ENCODE assay signal across 17 mouse cellular contexts in the genomic region with DNA sequence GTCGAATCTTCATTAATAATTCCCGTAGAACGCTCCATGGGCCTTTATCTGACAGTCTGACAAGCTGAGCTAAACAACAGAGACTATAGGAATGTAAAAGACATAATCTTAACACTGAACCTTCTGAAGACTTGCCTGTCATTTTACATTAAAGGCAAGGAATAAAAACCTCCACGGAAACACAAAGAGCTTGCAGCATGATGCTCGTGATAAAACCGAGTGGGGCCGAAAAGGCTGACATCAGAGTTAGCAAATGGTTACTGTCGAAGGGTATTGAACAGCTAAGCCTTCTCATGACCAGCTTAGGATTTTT.
DNase-seq lines count a peak whose midpoint lies in the region; ATAC-seq and TF ChIP-seq lines count a peak whose summit lies in the region.
"Had no signal": no experiment of that assay in that cellular context is flagged by ENCODE, and none has a peak within 500 bp of the region (broad histone marks: within the 10 kb centered on the region; RNA-seq: fewer than 3 reads in every experiment).

No protein-coding gene starts in this region.

- no peaks in the 10 kb centered on the region; the same call in 1 of the 2 replicates for H3K27me3 ChIP-seq in hindbrain, embryonic 13.5 days
- peaks cover 2% of the 10 kb centered on the region; the same call in 1 of the 2 replicates for H3K27me3 ChIP-seq in hindbrain, embryonic 10.5 days (ENCODE audit: insufficient read depth, poor library complexity, severe bottlenecking)
- no peaks in the 10 kb centered on the region for H3K27me3 ChIP-seq in hindbrain, embryonic 14.5 days (ENCODE audit: control insufficient read depth, insufficient read depth, low read length)
- H3K27me3 ChIP-seq in limb, embryonic 10.5 days (ENCODE audit: low read depth, poor library complexity, severe bottlenecking): no peaks in the 10 kb centered on the region
- H3K27me3 ChIP-seq: embryonic facial prominence, embryonic 12.5 days had no signal

- 39% methylated on average over 8 of the region's 8 CpGs for WGBS in hindbrain, embryonic 13.5 days
- WGBS in hindbrain, embryonic 10.5 days: 63% methylated on average over 8 of the region's 8 CpGs
- WGBS in hindbrain, embryonic 14.5 days: 35% methylated on average over 8 of the region's 8 CpGs
- WGBS in limb, embryonic 10.5 days: 67% methylated on average over 8 of the region's 8 CpGs

- no peak for DNase-seq in hindbrain, embryonic 10.5 days (ENCODE audit: low spot score)
- DNase-seq in hindbrain, embryonic 14.5 days (ENCODE audit: low spot score): peak; percentile 44
- DNase-seq in limb, embryonic 10.5 days (ENCODE audit: low spot score): no peak
- peak; percentile 20 for DNase-seq in retina, postnatal 1 day
- no peak for DNase-seq in left cerebral cortex, adult 2 months (ENCODE audit: extremely low spot score in 1 of 2, low spot score in 2 of 2)
- no peak for DNase-seq in urinary bladder, adult 18-20 months (ENCODE audit: low spot score in 2 of 2)
- DNase-seq: adrenal gland, postnatal 25 days; cerebellum, adult 2 months; gastrocnemius, postnatal 36 days; heart, postnatal 4 days; kidney, adult 2 months; kidney, postnatal 25 days; layer of hippocampus, adult 9-11 months; liver, postnatal 0 days had no signal

- H3K9me3 ChIP-seq in hindbrain, embryonic 13.5 days: no peaks in the 10 kb centered on the region
- no peaks in the 10 kb centered on the region for H3K9me3 ChIP-seq in hindbrain, embryonic 10.5 days
- no peaks in the 10 kb centered on the region for H3K9me3 ChIP-seq in hindbrain, embryonic 14.5 days (ENCODE audit: control insufficient read depth, low read length)
- H3K9me3 ChIP-seq in limb, embryonic 10.5 days (replicated peaks): no peaks in the 10 kb centered on the region
- H3K9me3 ChIP-seq: embryonic facial prominence, embryonic 12.5 days; limb, embryonic 15.5 days had no signal

- intact Hi-C loops in left cerebral cortex, adult 2 months (cut with DNase I): loop anchor here (5.0 kb wide), 1 partner anchor 1819 kb away; no protein-coding TSS in a partner anchor

- H3K4me1 ChIP-seq in hindbrain, embryonic 13.5 days (replicated peaks): peaks cover 73% of the 10 kb centered on the region
- peaks cover 79% of the 10 kb centered on the region for H3K4me1 ChIP-seq in hindbrain, embryonic 10.5 days (replicated peaks)
- H3K4me1 ChIP-seq in hindbrain, embryonic 14.5 days (replicated peaks; ENCODE audit: control insufficient read depth, insufficient read depth, low read length): peaks cover 54% of the 10 kb centered on the region
- H3K4me1 ChIP-seq in limb, embryonic 10.5 days: peaks cover 82% of the 10 kb centered on the region

- TF ChIP-seq CTCF in left cerebral cortex, adult 2 months (IDR thresholded peaks at IDR 0.05): no peak

- no peak overlapping the region for H3K4me3 ChIP-seq in hindbrain, embryonic 13.5 days
- H3K4me3 ChIP-seq in hindbrain, embryonic 10.5 days: no peak overlapping the region
- no peak overlapping the region for H3K4me3 ChIP-seq in hindbrain, embryonic 14.5 days (replicated peaks; ENCODE audit: low read length)
- no peak overlapping the region for H3K4me3 ChIP-seq in limb, embryonic 10.5 days
- no peak overlapping the region for H3K4me3 ChIP-seq in left cerebral cortex, adult 2 months
- H3K4me3 ChIP-seq: embryonic facial prominence, embryonic 12.5 days; limb, embryonic 15.5 days had no signal

- H3K27ac ChIP-seq in hindbrain, embryonic 13.5 days: peak overlapping the region; percentile 73
- H3K27ac ChIP-seq in hindbrain, embryonic 10.5 days: no peak overlapping the region
- peak overlapping the region; percentile 60 for H3K27ac ChIP-seq in hindbrain, embryonic 14.5 days
- peak overlapping the region; percentile 82 for H3K27ac ChIP-seq in limb, embryonic 10.5 days
- no peak overlapping the region for H3K27ac ChIP-seq in left cerebral cortex, adult 2 months
- H3K27ac ChIP-seq: embryonic facial prominence, embryonic 12.5 days; limb, embryonic 15.5 days had no signal

- 0 out of 2 replicates have a peak overlapping the region, but pooled peaks have one; percentile 20 for H3K9ac ChIP-seq in hindbrain, embryonic 13.5 days
- peak overlapping the region; percentile 9; the same call in 1 of the 2 replicates for H3K9ac ChIP-seq in hindbrain, embryonic 14.5 days
- H3K9ac ChIP-seq: embryonic facial prominence, embryonic 12.5 days; limb, embryonic 15.5 days; liver, postnatal 0 days had no signal

- H3K4me2 ChIP-seq in hindbrain, embryonic 13.5 days: no peak overlapping the region
- peak overlapping the region; percentile 6; the same call in 1 of the 2 replicates for H3K4me2 ChIP-seq in hindbrain, embryonic 14.5 days (replicated peaks)
- H3K4me2 ChIP-seq: embryonic facial prominence, embryonic 12.5 days; limb, embryonic 15.5 days had no signal

- no peak for ATAC-seq in hindbrain, embryonic 13.5 days (ENCODE audit: low FRiP score)
- ATAC-seq in hindbrain, embryonic 14.5 days (ENCODE audit: low FRiP score): no peak
- ATAC-seq: liver, postnatal 0 days had no signal

- H3K36me3 ChIP-seq in hindbrain, embryonic 13.5 days: no peaks in the 10 kb centered on the region
- no peaks in the 10 kb centered on the region for H3K36me3 ChIP-seq in hindbrain, embryonic 10.5 days
- H3K36me3 ChIP-seq in hindbrain, embryonic 14.5 days (replicated peaks; ENCODE audit: control insufficient read depth, insufficient read depth): no peaks in the 10 kb centered on the region
- H3K36me3 ChIP-seq in limb, embryonic 10.5 days: no peaks in the 10 kb centered on the region
- H3K36me3 ChIP-seq: embryonic facial prominence, embryonic 12.5 days; limb, embryonic 15.5 days had no signal

Comparison
In these comparisons a context has a peak if more than half of its experiments do, and no peak if none do; other contexts are left out.
1. H3K27ac ChIP-seq: peak in hindbrain, embryonic 13.5 days (single experiment), hindbrain, embryonic 14.5 days (single experiment) and limb, embryonic 10.5 days (single experiment); none in hindbrain, embryonic 10.5 days (single experiment) and left cerebral cortex, adult 2 months (single experiment).
2. DNase-seq: peak in hindbrain, embryonic 14.5 days (single experiment) and retina, postnatal 1 day (single experiment); none in hindbrain, embryonic 10.5 days (single experiment), limb, embryonic 10.5 days (single experiment), left cerebral cortex, adult 2 months (0 of 2) and urinary bladder, adult 18-20 months (0 of 2).